Mouse (Mus musculus) kidney, postnatal 0 days (tissue): ENCODE results near the gene Lrrc38. TPM values are rescaled to one million over a fixed set of nuclear protein-coding genes. Genes with fewer than 3 reads are reported as not detected.
A peak's percentile ranks its signal among the peaks of the same experiment; 100 is the strongest.

Experiments used
- ATAC-seq: fragments of 200-750 bp; cut with Nextera tagmentation; replicated peaks from 2 replicates; pipeline ENCODE4 v1.8.0; 2017; ENCODE audit warnings: low read depth, moderate number of reproducible peaks, moderate TSS enrichment, moderate library complexity; ENCODE audit not compliant: low FRiP score
- DNase-seq: peaks from one replicate; pipeline ENCODE4 v3.0.0-alpha.2; 2016; ENCODE audit warnings: low spot score
- H3K27ac ChIP-seq: fragments of 300-500 bp; sonication (generic); 2 replicates; pipeline ENCODE4 v1.5.1; 2014; ENCODE audit warnings: mild to moderate bottlenecking
- H3K27me3 ChIP-seq: fragments of 300-500 bp; sonication (generic); 2 replicates; pipeline ENCODE4 v1.6.1; 2014; ENCODE audit warnings: low read length, mixed read lengths; ENCODE audit not compliant: insufficient read depth
- H3K36me3 ChIP-seq: fragments of 300-500 bp; sonication (generic); 2 replicates; pipeline ENCODE4 v1.6.1; 2014; ENCODE audit warnings: low read length, mixed read lengths; ENCODE audit not compliant: insufficient read depth
- H3K4me1 ChIP-seq: fragments of 300-500 bp; sonication (generic); replicated peaks from 2 replicates; pipeline ENCODE4 v1.6.1; 2014; ENCODE audit warnings: antibody characterized with exemption, low read length, mixed read lengths; ENCODE audit not compliant: insufficient read depth
- H3K4me2 ChIP-seq: fragments of 300-500 bp; sonication (generic); 2 replicates; pipeline ENCODE4 v1.6.1; 2014; ENCODE audit warnings: mild to moderate bottlenecking, low read length, moderate library complexity, mixed read lengths
- H3K4me3 ChIP-seq: fragments of 300-500 bp; sonication (generic); replicated peaks from 2 replicates; pipeline ENCODE4 v1.5.1; 2014; ENCODE audit warnings: low read depth, low read length
- H3K9ac ChIP-seq: fragments of 300-500 bp; sonication (generic); 2 replicates; pipeline ENCODE4 v1.6.1; 2014; ENCODE audit warnings: low read depth, low read length
- H3K9me3 ChIP-seq: fragments of 300-500 bp; sonication (generic); replicated peaks from 2 replicates; pipeline ENCODE4 v1.6.1; 2016; ENCODE audit warnings: low read length, inconsistent platforms, mixed read lengths
- CTCF ChIP-seq: IDR thresholded peaks from 2 replicates; pipeline ENCODE4 v1.5.1; 2016; ENCODE audit warnings: antibody characterized with exemption, low read depth, mild to moderate bottlenecking, moderate library complexity
- WGBS: fragments of 180-500 bp; shearing (Covaris S2); extraction: QIAGEN DNeasy Blood & Tissue Kit; methylation state at CpG from one replicate; pipeline ENCODE4 v1.1.7; 2014; 5-methylcytosine and 5-hydroxymethylcytosine counted together
- polyA plus RNA-seq: library from polyadenylated mRNA; unstranded; fragments of >200 nt; fragmentation: Nextera tagmentation; extraction: Ambion mirVana; gene quantifications from 2 replicates; pipeline ENCODE4 v1.2.1, GENCODE M21; 2015

Gene Lrrc38
- 0.09 and 0.15 TPM in 2 replicates for polyA plus RNA-seq

- WGBS, result 1% methylated on average over 19 of the region's 19 CpGs
- no peak for DNase-seq
- Histone ChIP-seq H3K9me3 (no peaks in the 10 kb centered on the region), H3K36me3 (no peaks in the 10 kb centered on the region), H3K4me2 (peak within 1 kb of the TSS; percentile 85), H3K9ac (peak within 1 kb of the TSS; percentile 31; the same call in 1 of the 2 replicates), H3K27ac (no peak within 1 kb of the TSS), H3K27me3 (peaks cover 28% of the 10 kb centered on the region), H3K4me1 (0 out of 2 replicates have a peak, but pooled peaks cover 9% of the 10 kb centered on the region), H3K4me3 (peak within 1 kb of the TSS; percentile 44)
- no peak for TF ChIP-seq CTCF
- 0 out of 2 replicates have a peak, but pooled peaks have one; percentile 25 for ATAC-seq
Observed at GRCm38 (mm10) chr4:143349484-143349906, at the start of gene Lrrc38. TSS of gene Lrrc38 (plus strand) at chr4:143349757.

GRCm38 (mm10) chr4:143300113-143300688 lies 49.4 kb upstream of the Lrrc38 start:
- peak; percentile 18 for DNase-seq
- Histone ChIP-seq H3K27me3 (no peaks in the 10 kb centered on the region), H3K4me1 (peaks cover 19% of the 10 kb centered on the region), H3K4me2 (peak overlapping the region; percentile 65), H3K9ac (no peak overlapping the region), H3K36me3 (no peaks in the 10 kb centered on the region), H3K27ac (no peak overlapping the region), H3K4me3 (peak overlapping the region; percentile 41; the same call in 1 of the 2 replicates), H3K9me3 (no peaks in the 10 kb centered on the region)
- TF ChIP-seq CTCF, result no peak
- no peak for ATAC-seq
- WGBS, result 9% methylated on average over 12 of the region's 12 CpGs

- peak overlapping the region; percentile 2; the same call in 1 of the 2 replicates for H3K27ac ChIP-seq
- H3K9ac ChIP-seq, result no peak overlapping the region
- H3K4me2 ChIP-seq, result no peak overlapping the region
- ATAC-seq (no peak), DNase-seq (no peak)
- no peaks in the 10 kb centered on the region for H3K27me3 ChIP-seq
- WGBS, result 33% methylated on average over 5 of the region's 5 CpGs
- no peaks in the 10 kb centered on the region for H3K36me3 ChIP-seq
- no peaks in the 10 kb centered on the region for H3K9me3 ChIP-seq
- peaks cover 13% of the 10 kb centered on the region for H3K4me1 ChIP-seq
- TF ChIP-seq CTCF, result no peak
- H3K4me3 ChIP-seq, result no peak overlapping the region
Observed at GRCm38 (mm10) chr4:143301042-143301441, 48.5 kb upstream of the Lrrc38 start.

GRCm38 (mm10) chr4:143301875-143302274 lies 47.7 kb upstream of the Lrrc38 start:
- H3K4me3 ChIP-seq, result no peak overlapping the region
- WGBS, result 73% methylated on average over 4 of the region's 4 CpGs
- DNase-seq (no peak), ATAC-seq (no peak)
- H3K36me3 ChIP-seq, result no peaks in the 10 kb centered on the region
- H3K4me2 ChIP-seq, result no peak overlapping the region
- no peak for TF ChIP-seq CTCF
- no peaks in the 10 kb centered on the region for H3K27me3 ChIP-seq
- H3K27ac ChIP-seq, result no peak overlapping the region
- no peak overlapping the region for H3K9ac ChIP-seq
- H3K9me3 ChIP-seq, result no peaks in the 10 kb centered on the region
- peaks cover 7% of the 10 kb centered on the region; the same call in 1 of the 2 replicates for H3K4me1 ChIP-seq

GRCm38 (mm10) chr4:143302279-143302890 lies 47.2 kb upstream of the Lrrc38 start:
- no peak overlapping the region for H3K27ac ChIP-seq
- DNase-seq (no peak), ATAC-seq (no peak)
- H3K27me3 ChIP-seq, result no peaks in the 10 kb centered on the region
- H3K4me2 ChIP-seq, result no peak overlapping the region
- no peaks in the 10 kb centered on the region for H3K36me3 ChIP-seq
- H3K4me1 ChIP-seq, result 0 out of 2 replicates have a peak, but pooled peaks cover 4% of the 10 kb centered on the region
- no peaks in the 10 kb centered on the region for H3K9me3 ChIP-seq
- no peak overlapping the region for H3K9ac ChIP-seq
- TF ChIP-seq CTCF, result no peak
- H3K4me3 ChIP-seq, result no peak overlapping the region
- WGBS, result 63% methylated on average over 11 of the region's 11 CpGs

GRCm38 (mm10) chr4:143305031-143305430 lies 44.5 kb upstream of the Lrrc38 start:
- no peaks in the 10 kb centered on the region for H3K9me3 ChIP-seq
- 90% methylated on average over 4 of the region's 4 CpGs for WGBS
- H3K27me3 ChIP-seq, result no peaks in the 10 kb centered on the region
- no peak for DNase-seq
- H3K36me3 ChIP-seq, result no peaks in the 10 kb centered on the region
- H3K4me2 ChIP-seq, result no peak overlapping the region
- 0 out of 2 replicates have a peak, but pooled peaks cover 2% of the 10 kb centered on the region for H3K4me1 ChIP-seq
- TF ChIP-seq CTCF, result no peak
- ATAC-seq, result no peak
- H3K9ac ChIP-seq, result no peak overlapping the region
- H3K27ac ChIP-seq, result no peak overlapping the region
- no peak overlapping the region for H3K4me3 ChIP-seq
